Mouse (Mus musculus) WW6 (cell line): ENCODE data around the gene Slc26a9.

Source experiments
- DNase-seq: peaks from one replicate; pipeline ENCODE4 v3.0.0-alpha.2; 2013; ENCODE audit warnings: low read depth, low spot score

Gene Slc26a9

GRCm38 (mm10) chr1:131765357-131766001, 21.7 kb downstream of the Slc26a9 start:
- peak; percentile 60 for DNase-seq

DNA sequence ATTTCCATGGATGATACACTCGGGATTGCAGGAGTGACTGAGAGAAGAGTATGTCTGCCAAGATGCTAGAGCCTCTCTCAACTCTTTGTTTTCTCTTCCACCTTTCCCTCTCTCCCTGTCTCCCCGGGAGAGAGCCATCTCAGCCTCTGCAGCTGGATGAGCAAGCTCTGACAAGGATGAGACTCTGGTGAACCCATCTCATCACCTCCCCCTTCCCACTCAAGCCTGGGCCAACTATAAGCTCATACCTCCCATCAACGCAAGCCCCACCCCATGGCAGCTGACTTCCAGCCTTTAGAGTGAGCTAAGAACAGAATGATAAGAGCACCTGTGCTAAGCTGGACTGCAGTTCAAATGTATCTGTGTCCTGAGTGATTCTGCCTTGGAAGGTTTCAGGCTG, 25.5 kb downstream of the Slc26a9 start:
- no peak for DNase-seq

DNA sequence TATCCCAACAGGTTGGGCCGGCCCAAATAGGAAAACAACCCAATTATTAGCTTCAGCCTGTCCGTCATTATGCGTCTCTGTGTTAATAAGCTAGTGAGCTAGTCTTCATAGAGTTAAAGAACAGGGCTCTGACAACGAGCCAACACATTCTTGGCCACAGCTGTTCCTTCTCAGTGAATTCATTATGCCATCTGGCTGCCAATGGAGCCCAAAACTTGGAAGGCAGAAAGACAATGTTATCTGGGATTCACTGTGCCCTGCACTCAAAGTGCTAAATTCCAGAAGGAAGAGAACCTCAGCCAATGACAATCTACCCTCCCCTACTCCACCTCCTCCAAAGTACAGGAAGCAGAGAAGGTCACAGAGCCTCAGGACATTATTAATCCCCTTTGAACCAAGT, 26.8 kb downstream of the Slc26a9 start:
- no peak for DNase-seq

GRCm38 (mm10) chr1:131771440-131771839, 27.6 kb downstream of the Slc26a9 start:
- DNase-seq: no peak

DNA sequence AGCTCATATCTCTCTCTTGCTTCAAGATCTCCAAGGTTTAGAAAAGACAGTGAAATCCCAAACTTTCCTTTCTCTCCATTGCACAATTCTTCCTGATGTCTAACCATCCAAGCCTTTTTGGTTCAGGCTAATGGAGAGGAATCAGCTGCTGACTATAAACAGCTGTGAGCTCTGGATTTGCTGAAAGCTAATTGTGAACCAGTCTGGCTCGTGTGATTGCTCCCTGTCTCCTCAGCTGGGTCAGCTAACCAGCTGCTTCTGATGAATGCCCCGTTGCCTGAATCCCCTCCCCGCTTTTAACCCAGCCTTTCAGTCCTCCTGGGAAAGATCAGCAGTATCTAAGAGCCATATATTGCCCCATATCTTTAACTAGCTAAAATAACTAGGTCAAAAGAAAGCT, 50.8 kb downstream of the Slc26a9 start:
- DNase-seq: no peak

DNA sequence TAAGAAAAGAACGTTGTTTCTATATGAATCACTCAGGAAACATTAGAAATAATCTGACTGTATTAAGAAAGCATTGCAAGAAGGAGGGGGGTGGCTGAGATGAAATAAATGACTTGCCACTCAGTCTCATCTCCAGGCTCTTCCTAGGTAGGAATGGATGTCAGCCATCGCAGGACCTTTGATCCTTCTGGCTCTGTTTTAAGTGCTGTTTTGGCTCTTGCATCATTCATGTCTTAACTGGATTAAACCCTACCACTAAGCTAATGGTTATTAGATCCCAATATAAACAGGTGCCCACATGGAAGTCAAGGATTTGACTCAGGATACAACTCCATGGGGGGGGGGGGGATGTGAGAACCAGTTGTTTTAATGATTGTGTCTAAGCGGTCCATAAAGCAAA, 51.3 kb downstream of the Slc26a9 start:
- no peak for DNase-seq

GRCm38 (mm10) chr1:131797202-131797909, 53.5 kb downstream of the Slc26a9 start, which contains the start of gene Pm20d1:
Gene Pm20d1 (plus strand): TSS chr1:131797381.
- peak; percentile 26 for DNase-seq

DNA sequence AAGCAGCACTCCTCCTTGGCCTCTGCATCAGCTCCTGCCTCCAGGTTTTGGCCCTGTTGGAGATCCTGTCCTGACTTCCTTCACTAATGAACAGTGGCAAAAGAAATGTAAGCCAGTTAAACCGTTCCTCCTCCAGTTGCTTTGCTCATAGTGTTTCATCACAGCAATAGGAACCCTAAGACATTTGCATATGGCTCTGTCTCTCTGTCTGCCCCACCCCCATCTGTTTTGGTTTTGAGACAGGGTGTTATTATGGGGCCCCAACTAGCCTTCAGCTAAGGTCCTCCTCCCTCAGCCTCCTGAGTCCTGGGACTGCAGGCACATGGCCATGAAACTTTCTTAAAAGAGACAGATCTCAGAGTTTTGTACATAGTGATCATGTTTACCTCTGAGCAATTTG, 56.2 kb downstream of the Slc26a9 start:
- no peak for DNase-seq

- DNase-seq: no peak
Observed at GRCm38 (mm10) chr1:131801071-131801470, 57.2 kb downstream of the Slc26a9 start.

- DNase-seq: no peak
Observed at GRCm38 (mm10) chr1:131802652-131803051, 58.8 kb downstream of the Slc26a9 start.

DNA sequence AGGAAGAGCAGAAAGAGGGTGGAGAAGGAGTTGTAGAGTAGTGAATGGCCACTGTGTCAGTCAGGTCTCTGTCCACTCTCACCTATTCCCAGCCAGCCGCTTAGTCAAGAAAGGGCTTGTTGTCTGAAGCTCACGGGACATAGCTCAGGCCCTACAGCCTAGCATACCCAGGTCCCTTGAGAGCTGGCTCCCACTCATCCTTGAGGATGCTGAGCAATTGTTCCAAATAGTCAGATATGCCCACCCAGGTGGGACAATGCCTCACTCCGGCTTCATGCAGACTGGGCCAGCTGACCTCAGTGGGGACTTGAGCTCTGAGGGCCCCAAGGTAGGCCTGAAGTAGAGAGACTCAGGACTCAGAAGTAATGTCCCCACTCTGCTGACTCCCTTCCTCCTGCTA, 60.3 kb downstream of the Slc26a9 start:
- no peak for DNase-seq

DNA sequence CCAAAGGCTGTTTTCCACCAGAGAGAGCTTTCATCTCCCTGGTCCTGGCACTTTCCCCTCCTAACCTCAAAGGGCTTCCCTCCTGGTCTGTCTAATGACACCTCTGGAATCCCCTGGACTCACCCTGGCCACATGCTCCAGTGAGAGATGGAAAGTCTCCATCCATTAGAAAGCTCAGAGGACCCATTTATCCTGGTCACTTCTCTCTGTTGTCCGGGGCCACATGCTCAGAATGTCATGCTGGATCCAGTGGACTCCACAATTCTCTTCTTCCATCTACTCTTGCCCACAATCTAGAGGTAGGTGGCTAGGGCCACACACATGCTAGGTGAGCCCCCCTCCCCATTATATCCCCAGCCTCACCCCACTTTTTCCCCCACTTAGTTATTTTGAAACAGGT, 65.2 kb downstream of the Slc26a9 start:
- DNase-seq: no peak

- DNase-seq: no peak
Observed at GRCm38 (mm10) chr1:131809651-131810050, 65.8 kb downstream of the Slc26a9 start.

DNA sequence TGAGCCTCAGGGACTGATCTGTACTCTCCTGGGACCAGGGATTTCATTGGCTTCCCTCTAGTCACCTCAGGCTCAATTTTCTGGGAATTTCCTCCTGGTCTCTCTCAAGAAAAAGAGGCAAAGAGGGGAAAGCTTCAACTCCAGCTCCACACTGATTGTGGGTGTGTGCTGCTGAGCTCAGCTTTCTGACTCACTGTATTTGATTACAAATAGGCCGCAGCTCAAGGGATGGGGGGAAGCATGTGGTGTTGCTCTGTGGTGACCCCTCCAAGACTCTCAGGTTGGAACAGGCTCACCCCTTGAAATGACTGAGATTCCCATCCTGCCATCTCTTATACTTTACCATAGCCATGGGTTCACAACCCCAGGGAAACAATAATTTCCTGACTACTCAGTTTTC, 67.6 kb downstream of the Slc26a9 start:
- no peak for DNase-seq

GRCm38 (mm10) chr1:131812006-131812405, 68.2 kb downstream of the Slc26a9 start:
- DNase-seq: no peak

DNA sequence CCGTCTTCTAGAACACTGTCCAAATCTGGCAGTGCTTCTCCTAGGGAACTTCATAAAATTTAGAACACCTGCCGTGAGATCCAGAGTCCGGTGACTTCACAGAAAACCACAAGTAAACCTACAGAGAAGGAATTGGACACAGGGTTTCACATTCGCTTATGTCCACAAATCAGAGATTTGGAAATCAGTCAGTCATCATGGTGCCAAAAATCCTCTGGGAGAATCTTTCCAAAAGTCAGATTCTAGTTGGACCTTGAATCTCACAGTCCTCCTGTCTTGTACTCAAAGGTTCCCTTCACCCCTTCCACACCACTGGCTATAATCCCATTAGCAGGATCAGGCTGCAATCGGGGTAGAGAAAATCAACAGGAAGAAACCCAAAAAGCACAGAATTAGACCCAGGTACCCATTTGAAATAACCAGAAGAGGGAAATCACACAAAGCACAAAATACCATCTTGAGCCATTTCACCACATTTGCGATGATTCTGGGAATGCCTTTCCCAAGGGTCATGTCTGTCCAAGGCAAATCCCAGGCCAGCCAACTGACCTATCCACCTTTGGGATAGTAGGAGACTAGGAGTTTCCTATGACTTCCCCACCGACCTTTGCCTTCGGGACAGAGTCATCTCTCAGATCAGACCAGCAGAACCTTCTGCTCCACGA, 68.9 kb downstream of the Slc26a9 start:
- no peak for DNase-seq

DNA sequence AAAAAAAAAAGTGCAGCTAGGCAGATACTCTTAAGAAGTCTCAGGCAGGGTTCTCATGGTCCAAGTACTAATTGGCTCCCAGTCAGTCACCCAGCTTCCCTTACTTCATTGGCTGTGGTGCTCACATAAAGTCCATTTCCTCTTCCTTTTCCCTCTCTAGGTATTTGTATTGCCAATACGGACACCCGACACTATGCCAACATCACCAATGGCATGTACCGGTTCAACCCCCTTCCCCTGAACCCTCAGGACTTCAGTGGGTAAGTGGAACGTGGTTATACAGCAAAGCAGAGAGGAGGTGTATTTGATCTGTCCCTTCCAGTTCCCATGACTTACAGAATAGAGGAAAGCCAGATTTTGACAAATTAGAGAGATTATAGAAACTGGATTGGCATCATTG, 69.9 kb downstream of the Slc26a9 start:
- DNase-seq: no peak

DNA sequence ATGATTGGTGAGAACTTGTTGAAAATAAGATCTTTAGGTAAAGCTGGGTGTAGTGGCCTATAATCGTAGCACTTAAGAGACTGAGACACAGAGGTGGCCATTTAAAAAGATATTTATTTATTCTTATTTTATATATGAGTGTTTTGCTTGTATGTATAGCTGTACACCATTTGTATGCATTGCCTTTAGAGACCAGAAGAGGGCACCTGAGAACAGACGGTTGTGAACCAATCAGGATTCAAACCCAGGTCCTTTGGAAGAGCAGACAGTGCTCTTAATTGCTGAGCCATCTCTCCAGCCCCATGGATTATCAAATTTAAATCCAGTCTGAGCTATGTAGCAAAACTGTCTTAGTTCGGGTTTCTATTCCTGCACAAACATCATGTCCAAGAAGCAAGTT, 70.4 kb downstream of the Slc26a9 start:
- DNase-seq: no peak

- no peak for DNase-seq
Observed at GRCm38 (mm10) chr1:131816886-131817285, 73.1 kb downstream of the Slc26a9 start.

DNA sequence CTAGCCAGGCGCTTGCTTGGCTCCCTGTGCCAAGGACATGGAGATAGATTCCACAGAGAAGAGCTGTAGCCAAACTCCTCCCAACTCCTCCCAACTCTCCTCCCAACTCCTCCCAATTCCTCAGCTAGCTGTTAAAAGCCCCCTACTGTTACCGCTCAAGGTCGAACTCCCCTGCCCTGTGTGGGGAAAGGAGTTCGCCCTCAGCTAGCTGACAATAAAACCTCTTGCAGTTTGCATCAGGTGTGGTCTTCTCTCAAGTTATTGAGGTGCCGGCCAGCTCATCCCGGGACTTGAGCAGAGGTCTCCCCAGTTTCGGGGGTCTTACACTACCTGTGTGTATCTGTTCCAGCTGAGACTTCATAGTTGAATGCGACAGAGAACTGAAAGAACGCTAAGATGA, 76.5 kb downstream of the Slc26a9 start:
- peak; percentile 28 for DNase-seq

DNA sequence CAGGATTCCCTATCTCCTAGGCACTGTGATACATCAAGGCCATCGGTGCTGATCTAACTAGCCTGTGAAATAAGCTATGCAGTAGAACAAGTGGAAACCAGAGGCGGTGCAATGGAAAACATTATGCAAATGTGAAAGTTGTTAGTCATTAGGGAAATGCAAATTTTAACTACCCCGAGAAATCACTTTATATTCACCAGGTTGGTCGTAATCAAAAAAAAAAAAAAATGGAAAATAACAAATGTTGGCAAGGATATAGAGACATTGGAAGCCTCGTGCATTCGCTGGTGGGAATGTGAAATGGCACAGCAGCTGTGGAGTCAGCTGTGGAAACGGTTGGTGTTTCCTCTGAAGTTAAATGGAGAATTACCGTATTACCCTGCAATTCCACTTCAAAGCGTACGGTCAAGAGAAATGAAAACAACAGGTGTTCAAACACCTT, 77.1 kb downstream of the Slc26a9 start:
- no peak for DNase-seq
